Mouse (Mus musculus) limb, embryonic 15.5 days (tissue): ENCODE measurements at regions not wholly inside any gene's neighbourhood (a gene's known extent, or its start where the extent isn't known, plus 50 kb on each side); places are given as distances from the start of the nearest gene placed in this dataset.

Experiments used
- ATAC-seq: fragments of 200-750 bp; cut with Nextera tagmentation; 2 replicates; pipeline ENCODE4 v1.8.0; 2017; ENCODE audit warnings: low read depth, moderate TSS enrichment; ENCODE audit not compliant: insufficient number of reproducible peaks, low FRiP score, low TSS enrichment
- H3K27ac ChIP-seq: fragments of 300-500 bp; sonication (generic); 2 replicates; pipeline ENCODE4 v1.5.1; 2015; ENCODE audit warnings: moderate library complexity, mild to moderate bottlenecking, inconsistent platforms
- H3K27me3 ChIP-seq: fragments of 300-500 bp; sonication (generic); 2 replicates; pipeline ENCODE4 v1.6.1; 2015; ENCODE audit warnings: inconsistent platforms
- H3K36me3 ChIP-seq: fragments of 300-500 bp; sonication (generic); 2 replicates; pipeline ENCODE4 v1.6.1; 2015; ENCODE audit warnings: inconsistent platforms
- H3K4me1 ChIP-seq: fragments of 300-500 bp; sonication (generic); 2 replicates; pipeline ENCODE4 v1.6.1; 2015; ENCODE audit warnings: inconsistent platforms
- H3K4me2 ChIP-seq: fragments of 300-500 bp; sonication (generic); 2 replicates; pipeline ENCODE4 v1.6.1; 2015; ENCODE audit warnings: mild to moderate bottlenecking, inconsistent platforms
- H3K4me3 ChIP-seq: fragments of 300-500 bp; sonication (generic); 2 replicates; pipeline ENCODE4 v1.5.1; 2015; ENCODE audit warnings: mild to moderate bottlenecking, inconsistent platforms
- H3K9ac ChIP-seq: fragments of 300-500 bp; sonication (generic); 2 replicates; pipeline ENCODE4 v1.6.1; 2015; ENCODE audit warnings: inconsistent platforms
- H3K9me3 ChIP-seq: fragments of 300-500 bp; sonication (generic); 2 replicates; pipeline ENCODE4 v1.6.1; 2016; ENCODE audit warnings: inconsistent platforms

GRCm38 (mm10) chr12:68425006-68425405 lies 734.0 kb downstream of the Rps29 start:
- Histone ChIP-seq H3K4me1 (no peaks in the 10 kb centered on the region), H3K4me3 (no peak overlapping the region), H3K9me3 (no peaks in the 10 kb centered on the region), H3K9ac (no peak overlapping the region), H3K27ac (no peak overlapping the region), H3K36me3 (no peaks in the 10 kb centered on the region), H3K4me2 (no peak overlapping the region), H3K27me3 (no peaks in the 10 kb centered on the region)
- no peak for ATAC-seq
